Comparison of ENCODE assay signal across 8 mouse cellular contexts in the genomic region with DNA sequence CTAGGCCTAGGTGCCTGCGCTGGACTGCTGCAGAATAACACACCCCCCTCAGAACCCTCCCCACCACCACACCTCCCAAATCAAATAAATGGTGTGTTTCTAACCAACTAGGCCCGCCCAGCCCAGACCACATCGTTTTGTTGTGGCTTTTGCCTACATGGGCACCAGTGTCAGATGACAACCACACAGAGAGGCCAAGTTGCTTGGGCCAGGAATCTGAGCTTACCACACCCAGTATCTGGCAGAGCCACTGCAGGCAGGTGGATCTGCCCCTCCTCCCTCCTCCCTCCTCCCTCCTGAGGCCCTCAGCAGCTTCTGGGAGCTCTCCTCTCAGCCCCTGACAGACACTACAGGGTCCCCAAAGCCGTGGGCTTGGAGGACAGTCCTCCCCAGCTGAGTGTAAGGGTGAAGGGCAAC. TPM values are rescaled to one million over a fixed set of nuclear protein-coding genes. Genes with fewer than 3 reads are reported as not detected.
A peak's percentile ranks its signal among the peaks of the same experiment; 100 is the strongest.
DNase-seq lines count a peak whose midpoint lies in the region; ATAC-seq and TF ChIP-seq lines count a peak whose summit lies in the region.

No protein-coding gene starts in this region.

- intact Hi-C loops in gastrocnemius, adult 2 months (cut with DNase I), result loop anchor here (2.0 kb wide), 1 partner anchor 20 kb away; the partner anchor contains the start of gene Myo15b
- intact Hi-C loops in gastrocnemius, postnatal 36 days (cut with DNase I), result no loop called here

- no peak overlapping the region for H3K4me2 ChIP-seq in embryonic facial prominence, embryonic 15.5 days (replicated peaks)
- H3K4me2 ChIP-seq in kidney, embryonic 15.5 days, result no peak overlapping the region

- no peaks in the 10 kb centered on the region for H3K9me3 ChIP-seq in embryonic facial prominence, embryonic 15.5 days (replicated peaks)
- H3K9me3 ChIP-seq in kidney, embryonic 15.5 days (replicated peaks), result no peaks in the 10 kb centered on the region

- 0 out of 2 replicates have a peak, but pooled peaks cover 4% of the 10 kb centered on the region for H3K27me3 ChIP-seq in embryonic facial prominence, embryonic 15.5 days
- no peaks in the 10 kb centered on the region for H3K27me3 ChIP-seq in kidney, embryonic 15.5 days

- no peak overlapping the region for H3K4me3 ChIP-seq in gastrocnemius, adult 2 months
- no peak overlapping the region for H3K4me3 ChIP-seq in embryonic facial prominence, embryonic 15.5 days (replicated peaks)
- H3K4me3 ChIP-seq in kidney, embryonic 15.5 days (replicated peaks), result no peak overlapping the region

- DNase-seq in gastrocnemius, adult 2 months, result peak; percentile 84
- no peak for DNase-seq in gastrocnemius, postnatal 36 days
- DNase-seq in lung, postnatal 4 days, result peak; percentile 39 to 78
- DNase-seq in adrenal gland, postnatal 4 days (ENCODE audit: low spot score in 2 of 2), result no peak
- no peak for DNase-seq in frontal cortex, adult 2 months (ENCODE audit: extremely low spot score in 1 of 2, low spot score in 1 of 2)
- no peak for DNase-seq in left cerebral cortex, adult 9 months (ENCODE audit: low spot score in 2 of 2)

- H3K27ac ChIP-seq in gastrocnemius, adult 2 months, result peak overlapping the region; percentile 74
- 0 out of 2 replicates have a peak overlapping the region, but pooled peaks have one; percentile 60 for H3K27ac ChIP-seq in embryonic facial prominence, embryonic 15.5 days (replicated peaks)
- peak overlapping the region; percentile 49 for H3K27ac ChIP-seq in kidney, embryonic 15.5 days

- H3K36me3 ChIP-seq in embryonic facial prominence, embryonic 15.5 days, result no peaks in the 10 kb centered on the region
- H3K36me3 ChIP-seq in kidney, embryonic 15.5 days, result no peaks in the 10 kb centered on the region

- no peak for TF ChIP-seq CTCF in gastrocnemius, adult 2 months (IDR thresholded peaks at IDR 0.05)

- WGBS in embryonic facial prominence, embryonic 15.5 days, result 26% methylated on average over 4 of the region's 4 CpGs
- 35% methylated on average over 4 of the region's 4 CpGs for WGBS in kidney, embryonic 15.5 days

- peaks cover 39% of the 10 kb centered on the region for H3K4me1 ChIP-seq in embryonic facial prominence, embryonic 15.5 days
- peaks cover 83% of the 10 kb centered on the region for H3K4me1 ChIP-seq in kidney, embryonic 15.5 days

- peak; percentile 44; the same call in 1 of the 2 replicates for ATAC-seq in embryonic facial prominence, embryonic 15.5 days (ENCODE audit: insufficient number of reproducible peaks, low FRiP score, low TSS enrichment, low read depth)
- no peak for ATAC-seq in kidney, embryonic 15.5 days (replicated peaks; ENCODE audit: low FRiP score)

- H3K9ac ChIP-seq in embryonic facial prominence, embryonic 15.5 days, result no peak overlapping the region
- no peak overlapping the region for H3K9ac ChIP-seq in kidney, embryonic 15.5 days

RNA-seq across cellular contexts. Expression of gene Llgl2, which starts 15.1 kb away (rescaled TPM):
- total RNA-seq in gastrocnemius, adult 2 months (2021), result 1 to 10 TPM; 8.3 to 9.8 TPM
- 1 to 10 TPM; 6.5 to 9.9 TPM for total RNA-seq in gastrocnemius, postnatal 36 days (2021)
- polyA plus RNA-seq in embryonic facial prominence, embryonic 15.5 days (2015; fragmentation: Nextera tagmentation; extraction: Ambion mirVana), result 21.8 and 22.6 TPM in 2 replicates
- polyA plus RNA-seq in kidney, embryonic 15.5 days (2015; fragmentation: Nextera tagmentation; extraction: Ambion mirVana), result 39.1 and 41.0 TPM in 2 replicates
- 10 to 100 TPM; 15.8 to 25.6 TPM for total RNA-seq in adrenal gland, postnatal 4 days (2021)
- 2.8 and 3.2 TPM in 2 replicates for polyA plus RNA-seq in frontal cortex, adult 2 months (2012; rRNA removed)

RNA-seq across cellular contexts. Expression of gene Myo15b, which starts 19.3 kb away (rescaled TPM):
- total RNA-seq in gastrocnemius, adult 2 months (2021), result not detected
- total RNA-seq in gastrocnemius, postnatal 36 days (2021), result not detected
- polyA plus RNA-seq in embryonic facial prominence, embryonic 15.5 days (2015; fragmentation: Nextera tagmentation; extraction: Ambion mirVana), result 0.54 and 0.57 TPM in 2 replicates
- polyA plus RNA-seq in kidney, embryonic 15.5 days (2015; fragmentation: Nextera tagmentation; extraction: Ambion mirVana), result 8.0 and 11.1 TPM in 2 replicates
- total RNA-seq in adrenal gland, postnatal 4 days (2021), result 1 to 10 TPM; 1.1 to 6.8 TPM
- 0.55 and 1.1 TPM in 2 replicates for polyA plus RNA-seq in frontal cortex, adult 2 months (2012; rRNA removed)

RNA-seq across cellular contexts. Expression of gene Tsen54, which starts 24.4 kb away (rescaled TPM):
- total RNA-seq in gastrocnemius, adult 2 months (2021), result 1 to 10 TPM; 6.2 to 6.9 TPM
- total RNA-seq in gastrocnemius, postnatal 36 days (2021), result 1 to 10 TPM; 4.6 to 6.0 TPM
- polyA plus RNA-seq in embryonic facial prominence, embryonic 15.5 days (2015; fragmentation: Nextera tagmentation; extraction: Ambion mirVana), result 31.5 and 34.8 TPM in 2 replicates
- 37.3 and 39.8 TPM in 2 replicates for polyA plus RNA-seq in kidney, embryonic 15.5 days (2015; fragmentation: Nextera tagmentation; extraction: Ambion mirVana)
- total RNA-seq in adrenal gland, postnatal 4 days (2021), result 10 to 100 TPM; 25.4 to 26.3 TPM
- 15.6 and 16.8 TPM in 2 replicates for polyA plus RNA-seq in frontal cortex, adult 2 months (2012; rRNA removed)

RNA-seq across cellular contexts. Expression of gene Caskin2, which starts 25.5 kb away (rescaled TPM):
- 10 to 100 TPM; 14.5 to 19.2 TPM for total RNA-seq in gastrocnemius, adult 2 months (2021)
- total RNA-seq in gastrocnemius, postnatal 36 days (2021), result 10 to 100 TPM; 12.6 to 13.3 TPM
- polyA plus RNA-seq in embryonic facial prominence, embryonic 15.5 days (2015; fragmentation: Nextera tagmentation; extraction: Ambion mirVana), result 19.0 TPM in 2 replicates
- polyA plus RNA-seq in kidney, embryonic 15.5 days (2015; fragmentation: Nextera tagmentation; extraction: Ambion mirVana), result 17.3 and 20.9 TPM in 2 replicates
- 10 to 100 TPM; 59.9 to 61.1 TPM for total RNA-seq in adrenal gland, postnatal 4 days (2021)
- polyA plus RNA-seq in frontal cortex, adult 2 months (2012; rRNA removed), result 25.8 and 29.3 TPM in 2 replicates

Comparison
In these comparisons a context has a peak if more than half of its experiments do, and no peak if none do; other contexts are left out.
1. DNase-seq: peak in gastrocnemius, adult 2 months (single experiment) and lung, postnatal 4 days (2 of 2); none in gastrocnemius, postnatal 36 days (0 of 2), adrenal gland, postnatal 4 days (0 of 2), frontal cortex, adult 2 months (0 of 2) and left cerebral cortex, adult 9 months (0 of 2).
2. Peak in every context shown above with its lines, with median percentiles within 50 percentile points of each other: H3K27ac ChIP-seq.